ENCODE assay signal across 12 mouse cellular contexts in the genomic region with DNA sequence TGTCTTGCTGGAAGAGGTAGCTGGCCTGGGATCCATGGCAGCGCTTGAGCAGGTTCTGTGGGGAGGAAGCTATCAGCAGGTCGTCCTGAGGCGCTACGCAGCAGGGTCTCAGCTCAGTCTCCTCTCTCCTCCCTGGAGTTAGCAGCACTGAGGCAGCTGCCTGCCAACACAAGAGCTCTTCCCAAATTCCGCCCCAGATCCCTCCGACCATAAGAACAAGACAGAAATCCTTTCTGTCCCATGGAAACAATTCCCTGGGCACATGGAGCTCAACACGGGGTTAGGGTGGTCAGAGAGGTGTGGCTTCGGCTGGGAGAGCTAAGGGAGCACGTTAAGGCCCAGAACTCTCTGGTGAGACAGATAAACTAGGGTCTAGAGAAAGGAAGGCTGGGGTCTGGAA. TPM values are rescaled to one million over a fixed set of nuclear protein-coding genes. Genes with fewer than 3 reads are reported as not detected.
"Had no signal": no experiment of that assay in that cellular context is flagged by ENCODE, and none has a peak within 500 bp of the region (broad histone marks: within the 10 kb centered on the region; RNA-seq: fewer than 3 reads in every experiment).

No protein-coding gene starts in this region.

- H3K9ac ChIP-seq: liver, embryonic 13.5 days; midbrain, embryonic 12.5 days had no signal

- H3K4me2 ChIP-seq: liver, embryonic 13.5 days; midbrain, embryonic 12.5 days had no signal

- H3K9me3 ChIP-seq: liver, embryonic 13.5 days; midbrain, embryonic 12.5 days had no signal

- DNase-seq: kidney, adult 2 months; layer of hippocampus, postnatal 36 days; liver, embryonic 13.5 days; lung, adult 2 months; lung, postnatal 14 days; lung, postnatal 4 days; thymus, adult 18-20 months; thymus, postnatal 36 days had no signal

- H3K27me3 ChIP-seq: liver, embryonic 13.5 days; midbrain, embryonic 12.5 days had no signal

- H3K4me1 ChIP-seq: midbrain, embryonic 12.5 days had no signal

- H3K27ac ChIP-seq: left cerebral cortex, adult 2 months; liver, embryonic 13.5 days; midbrain, embryonic 12.5 days had no signal

- H3K4me3 ChIP-seq: left cerebral cortex, adult 2 months; liver, embryonic 13.5 days; midbrain, embryonic 12.5 days; myocyte had no signal

RNA-seq across cellular contexts. Expression of a gene that starts 28.8 kb away (rescaled TPM):
- polyA plus RNA-seq: neural tube, embryonic 14.5 days had no signal
